Mouse (Mus musculus) testis, postnatal 10 days (tissue): Measurements from ENCODE around the gene Acbd5.

Experiments
- DNase-seq: peaks from one replicate; pipeline ENCODE4 v3.0.0; 2021; ENCODE audit warnings: low spot score

Acbd5 gene

DNA sequence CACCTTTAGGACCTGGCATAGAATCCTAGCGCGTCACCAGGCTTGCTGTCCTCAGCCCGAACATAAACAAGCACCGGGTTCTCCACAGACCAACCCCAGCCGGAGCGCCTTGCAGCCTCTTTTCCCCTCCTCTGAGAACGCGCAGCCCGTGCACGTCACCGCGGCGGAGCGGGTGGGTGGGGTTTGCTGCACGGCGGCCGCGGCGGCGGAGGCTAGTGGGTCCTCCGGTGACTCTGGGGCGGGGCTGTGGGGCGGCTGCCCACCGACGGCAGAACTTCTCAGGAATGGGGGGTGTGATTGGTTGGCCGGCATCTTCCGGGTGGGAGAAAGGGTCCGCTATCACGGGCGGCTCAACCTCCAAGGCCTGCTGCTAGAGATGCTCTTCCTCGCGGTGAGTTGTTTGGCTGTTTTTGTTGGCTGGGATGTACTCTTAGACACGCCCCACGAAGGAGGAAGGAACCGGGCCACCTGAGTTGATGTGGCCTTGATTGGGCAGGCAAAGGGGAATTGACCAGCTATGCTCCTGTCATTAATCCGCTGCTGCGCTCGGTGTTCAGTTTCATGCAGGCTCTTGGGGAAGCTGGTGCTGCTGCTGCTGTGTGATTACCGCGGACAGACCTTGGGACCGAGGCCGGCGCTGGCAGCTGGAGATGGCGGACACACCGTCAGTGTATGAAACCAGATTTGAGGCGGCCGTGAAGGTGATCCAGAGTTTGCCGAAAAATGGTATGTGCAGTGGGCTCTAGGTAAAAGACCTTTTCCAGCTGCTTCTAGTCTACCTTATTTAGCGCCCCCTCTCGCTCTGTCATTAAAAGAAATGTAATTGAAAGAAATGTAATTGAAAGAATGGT, 1.2 kb downstream of the Acbd5 start:
- DNase-seq, result peak; percentile 95

DNA sequence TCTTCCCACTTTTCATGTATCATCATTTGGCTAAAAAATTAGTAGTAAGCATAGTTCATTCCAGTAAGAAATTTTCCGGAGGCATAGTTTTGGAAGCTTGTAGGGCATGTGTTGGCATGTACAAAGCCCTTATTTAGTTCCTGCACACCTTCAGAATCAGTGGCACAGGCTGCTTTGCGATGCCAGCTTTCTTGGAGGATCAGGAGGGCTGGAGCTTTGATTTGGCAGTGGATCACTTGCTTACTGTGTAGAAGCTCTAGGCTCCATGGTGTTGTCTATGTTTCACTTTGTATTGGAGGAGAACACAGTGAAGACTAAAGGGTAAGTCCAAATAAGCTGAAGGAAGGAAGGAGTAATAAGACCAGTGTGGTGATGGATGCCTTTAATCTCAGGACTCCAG, 2.5 kb downstream of the Acbd5 start:
- DNase-seq, result no peak

DNA sequence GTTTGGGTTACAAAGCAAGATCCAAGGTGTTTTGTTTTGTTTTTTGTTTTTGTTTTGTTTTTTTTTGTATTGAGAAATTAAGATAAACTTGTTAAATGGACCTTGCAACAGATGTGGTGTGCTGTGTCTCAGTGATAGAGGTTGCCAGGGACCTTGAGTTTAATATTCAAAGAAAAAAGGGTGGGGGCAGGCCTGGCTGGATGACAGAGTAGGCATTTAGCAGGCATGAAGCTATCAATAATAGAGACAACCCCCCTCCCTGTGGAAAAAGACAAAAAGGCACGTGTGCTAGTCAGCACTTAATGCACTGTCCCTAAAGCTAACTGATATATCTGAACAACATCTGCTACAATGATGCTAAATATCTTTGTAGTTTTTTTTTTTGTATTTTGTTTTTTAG, 3.4 kb downstream of the Acbd5 start:
- DNase-seq, result no peak

DNA sequence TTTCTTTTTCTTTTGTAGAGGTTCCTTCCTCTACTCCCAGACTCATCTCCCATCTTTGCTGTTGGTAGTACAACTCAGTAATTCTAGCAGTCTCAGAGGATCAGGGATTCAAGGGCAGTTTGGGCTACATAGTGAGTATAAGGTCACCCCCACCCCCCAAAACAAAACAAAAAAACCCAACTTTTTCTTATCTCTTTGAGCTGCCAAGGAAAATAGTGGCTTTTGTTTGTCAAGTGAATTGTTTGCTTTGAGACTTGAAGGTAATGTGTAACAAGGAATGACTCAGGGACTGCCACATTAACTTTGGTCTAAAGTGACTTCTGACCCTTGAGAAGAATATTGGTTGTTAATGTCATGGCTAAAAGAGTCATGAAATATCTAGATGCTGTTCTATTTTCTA, 7.9 kb downstream of the Acbd5 start:
- DNase-seq, result no peak

DNA sequence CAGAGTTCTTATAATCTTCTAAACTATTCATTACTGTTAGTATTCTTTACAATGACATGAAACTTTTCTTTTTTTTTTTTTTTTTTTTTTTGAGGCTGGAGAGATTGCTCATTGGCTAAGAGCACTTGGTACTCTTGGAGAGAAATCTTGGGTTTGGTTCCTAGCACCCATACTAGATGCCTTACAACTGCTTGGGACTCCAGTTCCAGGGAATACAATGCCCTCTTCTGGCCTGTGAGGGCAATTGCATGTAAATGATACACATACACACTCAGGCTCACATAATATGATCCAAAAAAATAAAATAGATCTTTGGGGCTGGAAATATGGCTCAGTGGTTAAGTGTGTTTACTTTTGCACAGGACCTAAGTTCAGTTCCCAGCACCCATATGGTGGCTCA, 8.8 kb downstream of the Acbd5 start:
- no peak for DNase-seq

DNA sequence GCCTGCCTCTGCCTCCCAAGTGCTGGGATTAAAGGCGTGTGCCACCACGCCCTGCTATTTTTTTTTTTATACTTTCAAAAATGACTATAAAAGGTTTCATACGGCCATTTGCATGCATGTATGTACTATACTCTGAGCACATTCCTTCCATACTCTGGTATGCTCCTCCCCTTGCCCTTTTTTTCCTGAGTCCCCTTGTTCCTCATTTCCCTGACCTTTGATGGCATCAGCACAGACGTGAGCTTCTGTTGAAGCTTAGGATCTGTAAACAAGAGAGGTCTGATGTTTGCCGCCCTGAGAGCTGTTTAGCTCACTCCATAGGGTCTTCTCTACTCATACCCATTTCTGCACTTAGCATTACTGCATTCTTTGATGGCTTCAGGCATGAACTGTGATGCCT, 9.7 kb downstream of the Acbd5 start:
- DNase-seq, result no peak

DNA sequence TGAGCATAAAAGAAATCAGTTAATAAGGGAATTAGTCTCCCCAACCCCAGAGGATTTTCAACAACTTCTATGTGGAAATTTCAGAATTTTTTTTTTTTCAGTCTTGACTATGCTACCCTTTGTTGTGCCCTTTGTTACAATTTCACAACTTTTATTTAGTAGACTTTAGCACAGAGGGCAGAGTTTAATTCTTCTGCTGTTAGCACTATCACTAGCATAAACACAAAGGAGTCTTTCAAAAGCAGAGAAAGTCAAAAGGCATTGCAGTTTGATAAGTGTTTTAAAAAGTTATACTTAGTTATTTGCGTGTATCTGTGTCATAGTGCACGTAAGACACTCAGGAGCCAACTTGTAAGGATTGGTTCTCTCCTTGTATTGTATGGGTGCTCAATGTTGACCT, 10.6 kb downstream of the Acbd5 start:
- DNase-seq, result no peak

DNA sequence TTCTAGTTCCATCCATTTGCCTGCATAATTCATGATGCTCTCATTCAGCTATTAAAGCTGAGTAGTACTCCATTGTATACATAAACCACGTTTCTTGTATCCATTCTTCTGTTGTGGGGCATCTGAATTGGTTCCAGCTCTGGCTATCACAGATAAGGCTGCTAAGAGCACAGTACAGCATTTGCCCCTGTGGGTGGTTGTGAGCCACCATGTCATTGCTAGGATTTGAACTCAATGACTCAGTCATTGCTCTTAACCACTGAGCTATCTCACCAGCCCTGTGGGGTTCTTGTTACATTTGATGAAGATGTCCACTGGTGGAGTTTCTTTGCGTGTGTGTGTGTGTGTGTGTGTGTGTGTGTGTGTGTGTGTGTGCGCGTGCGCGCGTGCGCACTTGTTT, 16.6 kb downstream of the Acbd5 start:
- DNase-seq, result no peak

DNA sequence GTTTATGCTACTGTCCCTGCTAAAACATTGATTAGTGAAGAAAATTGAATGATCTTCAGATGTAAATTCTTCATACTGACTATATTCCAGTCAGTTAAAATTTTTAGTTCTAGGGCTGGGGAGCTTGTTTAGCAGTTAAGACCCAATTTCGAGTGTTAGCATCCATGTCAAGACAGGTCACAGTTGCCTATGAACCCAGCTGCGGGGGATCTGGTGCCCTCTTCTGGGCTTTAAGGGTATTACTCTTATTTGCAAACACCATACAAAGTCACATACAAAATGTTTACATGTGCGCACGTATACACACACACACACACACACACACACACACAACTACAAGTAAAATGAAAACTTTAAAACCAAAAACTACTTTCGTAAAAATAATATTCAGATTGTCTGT, 24.2 kb downstream of the Acbd5 start:
- DNase-seq, result no peak

DNA sequence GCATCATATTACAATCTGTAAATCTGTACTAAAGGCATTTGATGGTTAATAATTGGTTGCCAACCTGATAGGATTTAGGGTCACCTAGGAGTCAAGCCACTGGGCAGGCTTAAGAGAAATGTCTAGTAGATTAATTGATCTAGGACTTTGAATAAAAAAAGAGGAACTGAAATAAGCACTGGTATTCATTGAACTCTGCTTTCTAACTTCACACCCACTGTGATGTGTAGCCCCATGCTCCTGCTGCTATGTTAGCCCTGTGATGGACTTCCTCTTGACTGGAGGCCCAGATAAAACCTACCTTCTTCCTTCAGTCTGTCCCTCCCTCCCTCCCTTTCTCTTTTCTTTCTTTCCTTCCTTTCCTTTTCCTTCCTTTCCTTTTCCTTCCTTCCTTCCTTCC, 29.1 kb downstream of the Acbd5 start:
- no peak for DNase-seq

DNA sequence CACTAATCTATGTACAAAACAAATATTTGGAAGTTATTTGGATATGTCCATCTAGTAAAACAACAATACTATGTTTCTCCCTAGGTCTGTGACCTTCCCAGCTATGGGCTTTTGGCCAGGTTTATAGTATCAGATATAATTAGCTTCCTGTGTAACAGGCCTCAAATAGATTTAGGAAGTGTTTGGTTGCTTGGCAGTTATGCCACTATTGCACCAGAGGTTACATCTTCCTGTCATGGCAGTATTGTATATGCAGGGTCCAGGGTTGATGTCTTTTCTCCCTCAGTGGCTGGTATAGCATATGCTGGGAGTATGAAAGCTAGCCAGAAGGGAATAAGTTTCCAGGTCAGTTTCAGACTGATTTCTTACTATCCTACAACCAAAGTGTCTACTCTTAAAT, 34.3 kb downstream of the Acbd5 start:
- no peak for DNase-seq

DNA sequence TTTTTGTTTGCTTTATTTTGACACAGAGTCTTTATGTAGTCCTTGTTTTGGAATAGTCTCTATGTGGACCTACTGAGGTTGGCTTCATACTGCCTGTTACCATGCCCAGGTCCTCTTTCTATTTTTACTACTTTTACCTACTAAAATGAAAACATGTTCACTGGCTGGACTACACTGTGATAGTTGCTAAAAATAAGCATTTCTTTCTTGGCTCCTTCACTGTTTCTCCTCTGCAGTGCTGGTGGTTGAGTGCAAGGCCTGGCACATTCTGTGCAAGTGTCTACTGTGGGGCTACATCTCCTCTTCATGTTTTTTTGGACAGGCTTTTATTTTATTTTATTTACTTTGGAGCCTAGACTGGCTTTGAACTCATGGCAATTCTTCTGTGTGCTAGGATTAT, 51.6 kb downstream of the Acbd5 start:
- DNase-seq, result no peak

DNA sequence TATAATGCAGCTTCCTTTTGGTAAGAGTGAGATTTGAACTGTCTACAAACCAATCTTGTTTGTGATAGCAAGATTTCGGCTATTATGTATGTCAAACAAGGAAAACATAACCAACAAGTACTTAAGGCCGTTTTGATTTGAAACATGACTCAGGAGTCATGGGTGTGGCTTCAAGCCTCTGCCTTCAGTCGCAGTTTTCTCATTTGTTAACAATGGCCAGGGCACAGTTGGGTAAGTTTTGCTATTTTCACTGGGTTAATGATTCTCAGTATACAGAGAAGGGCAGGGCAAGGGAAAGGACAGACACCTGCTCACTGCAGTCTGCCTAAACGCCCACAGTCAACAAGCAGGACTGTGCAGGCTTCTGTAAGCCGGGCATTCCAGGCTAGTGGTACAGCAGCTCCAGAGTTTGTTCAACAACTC, 87.2 kb downstream of the Acbd5 start:
- no peak for DNase-seq

DNA sequence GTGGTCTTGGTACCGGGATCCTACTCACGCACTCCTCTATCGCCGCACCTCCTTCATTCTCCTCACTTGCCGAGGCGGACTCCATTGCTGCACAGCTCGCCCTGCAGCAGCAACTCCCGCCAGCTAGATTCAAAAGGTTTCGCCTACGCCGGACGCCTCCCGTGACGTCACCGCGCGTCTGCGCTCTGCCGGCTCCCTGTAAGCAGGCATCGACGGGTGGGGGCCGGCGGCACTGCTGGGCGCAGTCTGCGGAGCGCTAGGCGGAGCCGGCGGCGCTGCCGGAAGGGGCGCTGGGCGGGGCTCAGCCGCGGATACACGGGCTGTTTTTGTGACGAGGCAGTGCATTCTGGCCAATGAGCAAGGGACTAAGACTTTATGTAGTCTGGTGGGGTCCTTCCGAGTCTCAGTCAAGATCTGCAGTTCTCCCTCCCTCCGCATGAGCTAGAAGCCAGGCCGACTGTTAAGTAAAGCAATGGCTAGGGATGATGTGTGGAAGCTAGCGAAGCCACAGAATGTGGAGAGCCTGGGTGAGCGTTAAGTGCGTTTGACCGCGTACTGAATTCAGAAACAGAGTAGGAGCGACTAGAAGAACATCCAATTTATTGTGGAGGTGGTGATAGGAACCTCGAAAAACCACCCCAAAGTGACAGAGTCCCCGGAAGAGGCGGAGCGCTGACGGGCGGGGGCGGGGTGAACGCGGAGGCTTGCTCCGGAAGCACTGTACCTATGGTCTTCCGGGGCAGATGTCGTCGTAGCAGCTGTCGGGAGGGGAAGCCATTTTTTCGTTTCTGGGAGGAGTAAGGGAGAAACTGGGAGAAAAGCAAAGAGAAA, 88.0 kb downstream of the Acbd5 start, which contains the start of the genes Mastl and Yme1l1:
Mastl (minus strand) TSS at position 248 of the 831 bp plus-strand sequence.
Yme1l1 (plus strand) TSS at position 593 of the 831 bp plus-strand sequence.
- peak; percentile 98 for DNase-seq

DNA sequence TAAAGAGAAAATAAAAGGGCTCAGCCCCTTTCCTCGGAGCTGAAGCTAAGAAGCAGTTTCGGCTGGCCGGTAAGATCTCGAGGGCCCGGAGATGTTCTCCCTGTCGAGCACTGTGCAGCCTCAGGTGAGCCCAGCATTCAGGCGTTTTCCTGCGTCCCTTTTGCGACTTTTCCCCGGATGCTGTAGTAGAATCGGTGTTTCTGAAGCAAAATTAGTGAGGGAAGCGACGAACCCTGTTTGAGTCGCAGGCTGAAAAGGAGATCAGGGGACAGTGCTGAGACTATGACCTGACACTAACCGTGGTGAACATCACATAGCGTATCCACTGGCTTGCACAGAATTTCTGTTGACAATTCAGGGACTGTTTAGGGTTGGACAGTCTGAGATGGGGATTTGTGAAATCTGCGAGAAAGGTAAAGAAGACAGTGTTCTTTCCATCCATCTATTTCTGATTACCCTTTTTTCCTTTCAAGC, 88.7 kb downstream of the Acbd5 start:
- no peak for DNase-seq
